Mouse (Mus musculus) megakaryocyte, embryonic 14.5 days (primary cell): ENCODE data around the gene Mamdc2.

ENCODE experiments used
- FLI1 ChIP-seq: IDR thresholded peaks from 2 replicates; pipeline ENCODE4 v1.6.1; 2012; ENCODE audit warnings: low read length, inconsistent platforms, mixed read lengths
- GATA1 ChIP-seq: IDR thresholded peaks from 3 replicates; pipeline ENCODE4 v1.6.1; 2012; ENCODE audit warnings: mixed read lengths, low read length, inconsistent platforms, borderline replicate concordance

DNA sequence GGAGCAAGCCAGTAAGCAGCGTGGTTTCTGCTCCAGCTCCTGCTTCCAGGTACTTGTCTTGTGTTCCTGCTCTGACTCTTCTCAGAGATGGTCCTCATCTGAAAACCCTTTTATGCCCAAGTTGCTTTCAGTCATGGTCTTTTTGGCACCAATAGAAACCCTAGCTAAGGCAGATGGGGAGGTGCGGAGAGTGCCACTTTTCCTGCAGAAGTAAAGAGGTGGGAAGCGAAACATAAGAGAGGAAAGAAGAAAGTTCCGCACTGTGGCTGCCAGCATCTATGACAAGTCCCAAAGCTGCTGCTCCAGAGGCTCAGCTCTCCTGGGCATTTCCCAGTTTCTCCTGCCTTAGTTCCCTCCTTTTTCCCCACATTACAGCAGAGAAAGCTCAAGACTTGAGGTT lies 67.3 kb downstream of the Mamdc2 start:
- TF ChIP-seq GATA1, result no peak
- TF ChIP-seq FLI1, result no peak
